Mouse (Mus musculus) cerebellum, adult 11-12 months (tissue): ENCODE results near the gene Zfp398.

Experiments used
- DNase-seq: peaks from one replicate; pipeline ENCODE4 v3.0.0; 2022

Zfp398 gene

GRCm38 (mm10) chr6:47904917-47905695, 69.6 kb downstream of the Zfp398 start:
- DNase-seq: no peak

- DNase-seq: no peak
These were observed 70.9 kb downstream of the Zfp398 start for GRCm38 (mm10) chr6:47906326-47906725.

GRCm38 (mm10) chr6:47909007-47909406, 73.5 kb downstream of the Zfp398 start:
- DNase-seq: no peak

- DNase-seq: no peak
These were observed 76.2 kb downstream of the Zfp398 start for GRCm38 (mm10) chr6:47911650-47912049.

GRCm38 (mm10) chr6:47912991-47913390, 77.5 kb downstream of the Zfp398 start:
- DNase-seq: no peak

GRCm38 (mm10) chr6:47917051-47917450, 81.6 kb downstream of the Zfp398 start:
- no peak for DNase-seq

GRCm38 (mm10) chr6:47918768-47919274, 83.4 kb downstream of the Zfp398 start:
- DNase-seq: no peak

GRCm38 (mm10) chr6:47919646-47920446, 84.4 kb downstream of the Zfp398 start:
- no peak for DNase-seq

- peak; percentile 88 for DNase-seq
These were observed 85.2 kb downstream of the Zfp398 start, which contains the start of gene Zfp212 for GRCm38 (mm10) chr6:47920447-47921340. Gene Zfp212 (plus strand): TSS chr6:47920476.
